ENCODE assay signal across 10 mouse cellular contexts in genomic region chr2:163889411-163889810, GRCm38 (mm10). TPM values are rescaled to one million over a fixed set of nuclear protein-coding genes. Genes with fewer than 3 reads are reported as not detected.
DNase-seq lines count a peak whose midpoint lies in the region; ATAC-seq and TF ChIP-seq lines count a peak whose summit lies in the region.
"Had no signal": no experiment of that assay in that cellular context is flagged by ENCODE, and none has a peak within 500 bp of the region (broad histone marks: within the 10 kb centered on the region; RNA-seq: fewer than 3 reads in every experiment).

No protein-coding gene starts in this region.

- WGBS in forebrain, embryonic 11.5 days = 45% methylated on average over 6 of the region's 6 CpGs
- WGBS in forebrain, embryonic 16.5 days = 49% methylated on average over 6 of the region's 6 CpGs
- 43% methylated on average over 6 of the region's 6 CpGs for WGBS in midbrain, embryonic 13.5 days

- no peaks in the 10 kb centered on the region for H3K4me1 ChIP-seq in forebrain, embryonic 11.5 days (replicated peaks; ENCODE audit: control insufficient read depth, insufficient read depth, low read length)
- H3K4me1 ChIP-seq in forebrain, embryonic 16.5 days (replicated peaks; ENCODE audit: control insufficient read depth, insufficient read depth, low read length) = no peaks in the 10 kb centered on the region
- peaks cover 14% of the 10 kb centered on the region for H3K4me1 ChIP-seq in midbrain, embryonic 13.5 days (replicated peaks)
- H3K4me1 ChIP-seq: heart, embryonic 13.5 days had no signal

- H3K79me2 ChIP-seq in myocyte (ENCODE audit: control insufficient read depth, insufficient read depth) = no peaks in the 10 kb centered on the region

- no peak for TF ChIP-seq POLR2A in myocyte (IDR thresholded peaks at IDR 0.05; ENCODE audit: insufficient read length, low read depth)

- no peak overlapping the region for H3K27ac ChIP-seq in forebrain, embryonic 11.5 days (ENCODE audit: low read depth, low read length)
- no peak overlapping the region for H3K27ac ChIP-seq in forebrain, embryonic 16.5 days (ENCODE audit: low read length)
- H3K27ac ChIP-seq in midbrain, embryonic 13.5 days = no peak overlapping the region
- H3K27ac ChIP-seq: heart, embryonic 13.5 days had no signal

- no peak overlapping the region for H3K4me3 ChIP-seq in forebrain, embryonic 11.5 days (ENCODE audit: low read depth, low read length)
- no peak overlapping the region for H3K4me3 ChIP-seq in forebrain, embryonic 16.5 days (replicated peaks; ENCODE audit: low read length)
- H3K4me3 ChIP-seq in myocyte = no peak overlapping the region
- H3K4me3 ChIP-seq in midbrain, embryonic 13.5 days (replicated peaks) = no peak overlapping the region
- H3K4me3 ChIP-seq: heart, embryonic 13.5 days had no signal

- H3K9me3 ChIP-seq in forebrain, embryonic 11.5 days (ENCODE audit: control insufficient read depth, low read length) = no peaks in the 10 kb centered on the region
- no peaks in the 10 kb centered on the region for H3K9me3 ChIP-seq in forebrain, embryonic 16.5 days (ENCODE audit: control insufficient read depth, low read length)
- no peaks in the 10 kb centered on the region for H3K9me3 ChIP-seq in midbrain, embryonic 13.5 days
- H3K9me3 ChIP-seq: heart, embryonic 13.5 days had no signal

- no peak for ATAC-seq in forebrain, embryonic 11.5 days (replicated peaks; ENCODE audit: low FRiP score)
- no peak for ATAC-seq in forebrain, embryonic 16.5 days
- ATAC-seq in midbrain, embryonic 13.5 days = no peak

- peak; percentile 70 for DNase-seq in forebrain, embryonic 11.5 days (ENCODE audit: low spot score)
- DNase-seq in ovary, postnatal 36 days (ENCODE audit: low spot score) = peak; percentile 44
- no peak for DNase-seq in ovary, postnatal 10 days (ENCODE audit: low spot score)
- DNase-seq in embryo, embryonic 11.5 days (ENCODE audit: low read depth, low spot score) = peak; percentile 47
- DNase-seq in cerebellum, adult 9-11 months = no peak
- DNase-seq: layer of hippocampus, postnatal 36 days had no signal

- no peak overlapping the region for H3ac ChIP-seq in myocyte (ENCODE audit: control insufficient read depth, insufficient read length)

- H3K36me3 ChIP-seq in forebrain, embryonic 11.5 days (ENCODE audit: control insufficient read depth, insufficient read depth, low read length) = no peaks in the 10 kb centered on the region
- no peaks in the 10 kb centered on the region for H3K36me3 ChIP-seq in forebrain, embryonic 16.5 days (ENCODE audit: control insufficient read depth, insufficient read depth)
- no peaks in the 10 kb centered on the region for H3K36me3 ChIP-seq in myocyte (ENCODE audit: control insufficient read depth, insufficient read depth)
- no peaks in the 10 kb centered on the region for H3K36me3 ChIP-seq in midbrain, embryonic 13.5 days
- H3K36me3 ChIP-seq: heart, embryonic 13.5 days had no signal

- H3K9ac ChIP-seq in forebrain, embryonic 11.5 days (ENCODE audit: low read length) = no peak overlapping the region
- H3K9ac ChIP-seq in forebrain, embryonic 16.5 days (replicated peaks; ENCODE audit: low read depth, low read length) = no peak overlapping the region
- H3K9ac ChIP-seq in midbrain, embryonic 13.5 days (replicated peaks) = no peak overlapping the region
- H3K9ac ChIP-seq: heart, embryonic 13.5 days had no signal

- H3K27me3 ChIP-seq in forebrain, embryonic 11.5 days (ENCODE audit: control insufficient read depth, insufficient read depth, low read length) = no peaks in the 10 kb centered on the region
- no peaks in the 10 kb centered on the region for H3K27me3 ChIP-seq in forebrain, embryonic 16.5 days (replicated peaks; ENCODE audit: control insufficient read depth, insufficient read depth, low read length)
- peaks cover 59% of the 10 kb centered on the region for H3K27me3 ChIP-seq in myocyte (ENCODE audit: control insufficient read depth, insufficient read depth, insufficient read length)
- H3K27me3 ChIP-seq in midbrain, embryonic 13.5 days = no peaks in the 10 kb centered on the region

- H3K4me2 ChIP-seq in forebrain, embryonic 11.5 days (ENCODE audit: low read depth, low read length, severe bottlenecking) = no peak overlapping the region
- no peak overlapping the region for H3K4me2 ChIP-seq in forebrain, embryonic 16.5 days (ENCODE audit: low read length)
- no peak overlapping the region for H3K4me2 ChIP-seq in myocyte (ENCODE audit: low read depth)
- no peak overlapping the region for H3K4me2 ChIP-seq in midbrain, embryonic 13.5 days (replicated peaks)
- H3K4me2 ChIP-seq: heart, embryonic 13.5 days had no signal

TF ChIP-seq in myocyte, 11 proteins besides CTCF, POLR2A, EP300 and RAD21:
- peak; percentile 97 for TF ChIP-seq REST (IDR thresholded peaks at IDR 0.05; ENCODE audit: insufficient read depth, insufficient read length)
- TF ChIP-seq MYOG (IDR thresholded peaks at IDR 0.05; ENCODE audit: control insufficient read depth in 1 of 3, insufficient read depth in 1 of 3, insufficient read length in 2 of 3, low read depth in 2 of 3) = no peak

RNA-seq across cellular contexts. Expression of gene Rims4, which starts 29.1 kb away (rescaled TPM):
- 0.98 and 1.2 TPM in 2 replicates for polyA plus RNA-seq in forebrain, embryonic 11.5 days (2014; fragmentation: Nextera tagmentation; extraction: Ambion mirVana)
- polyA plus RNA-seq in forebrain, embryonic 16.5 days (2015; fragmentation: Nextera tagmentation; extraction: Ambion mirVana) = 7.0 and 9.8 TPM in 2 replicates
- not detected for polyA plus RNA-seq in myocyte (2012; fragmentation: generic; extraction: Trizol)
- 6.9 and 8.1 TPM in 2 replicates for polyA plus RNA-seq in midbrain, embryonic 13.5 days (2015; fragmentation: Nextera tagmentation; extraction: Ambion mirVana)

RNA-seq across cellular contexts. Expression of gene Kcnk15, which starts 36.0 kb away (rescaled TPM):
- polyA plus RNA-seq in forebrain, embryonic 11.5 days (2014; fragmentation: Nextera tagmentation; extraction: Ambion mirVana) = not detected in 2 replicates
- polyA plus RNA-seq in forebrain, embryonic 16.5 days (2015; fragmentation: Nextera tagmentation; extraction: Ambion mirVana) = not detected in 2 replicates
- not detected for polyA plus RNA-seq in myocyte (2012; fragmentation: generic; extraction: Trizol)
- polyA plus RNA-seq in midbrain, embryonic 13.5 days (2015; fragmentation: Nextera tagmentation; extraction: Ambion mirVana) = 0.13 TPM in 1 of 2 replicates, not detected in the other
- polyA plus RNA-seq: heart, embryonic 13.5 days had no signal

Comparison
In these comparisons a context has a peak if more than half of its experiments do, and no peak if none do; other contexts are left out.
1. DNase-seq: peak in forebrain, embryonic 11.5 days (single experiment), ovary, postnatal 36 days (single experiment) and embryo, embryonic 11.5 days (single experiment); none in ovary, postnatal 10 days (single experiment) and cerebellum, adult 9-11 months (single experiment).